Mouse (Mus musculus) bone marrow, adult 2 months (tissue): ENCODE results near the gene Gm136. TPM values are rescaled to one million over a fixed set of nuclear protein-coding genes. Genes with fewer than 3 reads are reported as not detected.

ENCODE experiments used
- H3K27ac ChIP-seq: fragments of 200-500 bp; 2 replicates; pipeline ENCODE4 v1.5.1; 2012; ENCODE audit warnings: low read depth, mild to moderate bottlenecking, control low read depth, inconsistent platforms, low read length; ENCODE audit not compliant: control insufficient read depth, poor library complexity, insufficient read depth
- H3K4me1 ChIP-seq: fragments of 200-500 bp; 2 replicates; pipeline ENCODE4 v1.6.1; 2011; ENCODE audit warnings: low read length; ENCODE audit not compliant: control insufficient read depth, insufficient read depth
- H3K4me3 ChIP-seq: fragments of 200-500 bp; replicated peaks from 2 replicates; pipeline ENCODE3; 2011; ENCODE audit warnings: mild to moderate bottlenecking, low read depth, low read length, control low read depth; ENCODE audit not compliant: control insufficient read depth
- CTCF ChIP-seq: fragments of 200-500 bp; IDR thresholded peaks from 2 replicates; pipeline ENCODE4 v1.5.1; 2011; ENCODE audit warnings: low read length, control low read depth; ENCODE audit not compliant: control insufficient read depth, insufficient read depth
- POLR2A ChIP-seq: fragments of 200-500 bp; IDR thresholded peaks from 2 replicates; pipeline ENCODE4 v1.6.1; 2011; ENCODE audit warnings: low read depth, mild to moderate bottlenecking, control low read depth, low read length, borderline replicate concordance; ENCODE audit not compliant: control insufficient read depth
- WGBS: fragments of 180-500 bp; shearing (Covaris S2); methylation state at CpG from one replicate; pipeline ENCODE4 v1.1.7; 2018; 5-methylcytosine and 5-hydroxymethylcytosine counted together
- polyA plus RNA-seq: library from polyadenylated mRNA; stranded (reverse); fragments of >200 nt; gene quantifications from 2 replicates; pipeline ENCODE4 v1.2.4, GENCODE M21; 2011; ENCODE audit warnings: low replicate concordance; ENCODE audit not compliant: missing spikeins, insufficient read depth, insufficient read length

The Gm136 gene
- polyA plus RNA-seq: not detected in 2 replicates

DNA sequence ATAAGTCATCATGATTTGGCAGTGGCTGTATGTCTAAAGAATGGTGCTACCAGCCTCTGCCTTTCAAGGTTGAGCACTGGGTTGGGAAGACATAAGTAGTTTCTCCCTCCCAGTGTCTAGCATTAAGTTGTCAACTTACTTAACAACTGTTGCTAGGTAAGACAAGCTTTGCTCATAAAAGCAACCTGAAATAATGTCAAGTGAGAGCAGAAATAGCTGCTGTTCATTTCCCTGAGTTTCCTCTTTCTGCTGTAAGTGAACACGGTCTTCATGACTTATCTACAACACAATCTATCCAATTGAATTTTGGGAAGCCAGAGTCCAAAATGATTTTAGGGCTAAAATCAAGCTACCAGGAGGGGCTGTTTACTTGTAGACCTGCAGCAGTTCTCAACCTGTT lies at the start of gene Gm136:
Gene Gm136 (minus strand): TSS at position 101 of the 400 bp plus-strand sequence.
- WGBS: 9% methylated on average over 1 of the region's 1 CpGs
- Histone ChIP-seq H3K4me3 (no peak within 1 kb of the TSS), H3K4me1 (no peaks in the 10 kb centered on the region), H3K27ac (no peak within 1 kb of the TSS)
- TF ChIP-seq POLR2A (no peak), CTCF (no peak)

DNA sequence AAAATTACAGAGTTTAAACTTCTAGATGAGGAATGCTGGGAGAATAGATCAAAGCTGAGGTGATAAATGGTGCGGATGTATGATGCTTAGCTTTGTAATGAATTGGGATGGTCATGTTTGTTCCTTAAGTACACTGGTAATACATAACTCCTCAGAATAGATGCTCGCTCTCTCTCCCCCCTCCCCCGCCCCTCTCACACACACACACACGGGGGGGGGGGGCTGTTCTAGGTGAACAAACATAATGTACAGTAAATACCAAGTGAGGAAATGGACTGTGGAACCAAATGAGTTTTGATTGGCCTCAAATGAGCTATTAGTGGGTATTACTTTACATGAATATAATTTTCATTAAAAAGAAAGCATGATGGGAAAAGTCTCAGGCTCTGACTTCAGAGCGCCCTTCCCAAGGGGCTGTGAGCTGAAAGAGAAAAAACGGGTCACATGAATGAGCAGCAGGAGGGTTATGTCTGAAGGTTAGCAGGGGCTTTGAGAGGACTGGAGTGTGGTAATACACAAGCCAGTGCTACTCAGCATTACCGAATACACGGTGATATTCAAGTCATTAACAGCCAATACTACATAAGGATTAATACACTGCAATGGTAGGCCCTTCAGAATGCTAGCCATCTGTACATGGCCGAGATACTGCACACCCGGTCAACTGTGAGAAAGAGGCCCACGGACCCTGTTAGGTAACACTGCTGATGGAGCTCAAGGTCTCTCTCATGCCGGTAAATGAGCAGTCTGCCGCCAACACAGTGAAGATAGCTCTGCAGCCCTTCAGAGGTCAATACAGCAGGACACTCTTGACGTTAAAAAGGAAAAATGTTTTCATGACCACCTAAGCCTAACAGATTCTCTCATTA lies 45.3 kb upstream of the Gm136 start:
- TF ChIP-seq CTCF: no peak
- TF ChIP-seq POLR2A: no peak
- Histone ChIP-seq H3K4me1 (no peaks in the 10 kb centered on the region; the same call in 1 of the 2 replicates), H3K4me3 (no peak overlapping the region), H3K27ac (no peak overlapping the region)
- 80% methylated on average over 14 of the region's 14 CpGs for WGBS

DNA sequence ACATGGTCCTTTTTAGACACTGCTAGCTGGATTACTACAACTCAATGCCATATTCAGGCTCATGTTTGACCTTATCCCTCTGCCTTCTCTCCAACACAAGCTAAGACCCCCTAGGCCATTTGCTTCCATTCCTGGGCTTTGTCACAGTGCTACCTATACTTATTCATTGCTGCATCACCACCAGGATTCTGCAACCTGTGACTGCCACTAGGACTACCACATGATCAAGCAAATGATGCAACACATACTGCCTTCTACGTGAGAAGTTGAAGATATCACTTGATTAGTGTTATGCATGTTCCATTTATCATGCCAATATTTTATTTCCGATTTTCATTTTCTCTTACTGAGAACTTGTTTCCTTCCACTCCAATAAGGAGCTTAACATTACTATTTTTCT lies 41.9 kb upstream of the Gm136 start:
- no peak overlapping the region for H3K27ac ChIP-seq
- no peak for TF ChIP-seq CTCF
- TF ChIP-seq POLR2A: no peak
- no peaks in the 10 kb centered on the region; the same call in 1 of the 2 replicates for H3K4me1 ChIP-seq
- 56% methylated on average over 2 of the region's 2 CpGs for WGBS
- no peak overlapping the region for H3K4me3 ChIP-seq

DNA sequence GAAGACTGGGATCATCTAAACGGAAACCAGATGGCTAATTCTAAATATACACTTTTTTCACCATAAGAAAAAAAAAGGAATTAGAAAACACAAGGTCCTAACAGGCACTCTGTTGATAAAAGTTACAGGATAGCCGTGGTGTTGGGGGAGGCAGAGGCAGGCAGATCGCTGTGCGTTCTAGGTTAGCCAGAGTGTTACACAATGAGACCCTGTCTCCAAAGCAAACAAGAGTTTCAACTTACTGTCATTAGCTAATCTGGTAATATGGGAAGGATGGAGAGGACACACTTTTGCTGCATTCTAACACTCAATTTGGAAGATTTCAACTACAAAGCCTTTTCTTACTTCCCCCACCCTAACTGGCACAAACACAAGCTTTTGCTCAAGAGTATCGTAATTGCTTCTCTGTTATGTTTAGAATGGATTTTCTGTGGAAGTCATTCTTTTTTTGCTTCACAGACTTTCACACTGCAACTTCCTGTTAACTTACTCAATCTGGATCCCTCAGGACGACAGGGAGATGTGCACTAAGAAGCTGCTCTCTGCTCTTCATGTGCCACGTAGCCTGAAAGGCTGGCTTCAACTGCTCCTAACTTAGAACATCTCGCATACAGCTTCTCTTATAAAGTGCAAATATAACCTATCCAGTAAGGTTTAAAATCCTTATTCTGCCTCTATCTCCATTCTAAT lies 41.4 kb upstream of the Gm136 start:
- H3K27ac ChIP-seq: no peak overlapping the region
- no peaks in the 10 kb centered on the region; the same call in 1 of the 2 replicates for H3K4me1 ChIP-seq
- TF ChIP-seq CTCF: no peak
- TF ChIP-seq POLR2A: no peak
- 57% methylated on average over 8 of the region's 8 CpGs for WGBS
- no peak overlapping the region for H3K4me3 ChIP-seq

GRCm38 (mm10) chr4:34796294-34796693 lies 40.2 kb upstream of the Gm136 start:
- WGBS: 85% methylated on average over 5 of the region's 5 CpGs
- H3K4me3 ChIP-seq: no peak overlapping the region
- H3K4me1 ChIP-seq: no peaks in the 10 kb centered on the region; the same call in 1 of the 2 replicates
- no peak overlapping the region for H3K27ac ChIP-seq
- TF ChIP-seq POLR2A: no peak

DNA sequence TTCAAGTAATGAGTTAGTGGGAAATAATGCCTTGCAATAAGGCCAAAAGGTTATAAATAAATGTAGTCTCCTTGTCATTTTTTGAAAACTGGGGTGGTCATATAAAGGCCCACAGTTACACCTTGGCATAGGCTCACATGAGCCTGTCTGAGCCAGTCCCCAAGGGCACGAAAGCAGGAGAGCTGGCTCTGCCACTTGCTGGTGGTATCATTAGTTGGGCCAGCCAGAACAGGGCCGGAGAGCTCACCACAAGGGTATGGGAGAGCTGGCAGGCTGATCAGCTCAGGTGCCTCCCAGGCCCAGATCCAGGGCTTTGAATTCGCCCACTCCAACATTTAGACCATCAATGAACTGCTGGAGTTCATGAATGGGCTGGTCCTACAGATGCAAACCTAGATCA lies 30.4 kb upstream of the Gm136 start:
- no peak overlapping the region for H3K27ac ChIP-seq
- TF ChIP-seq CTCF (no peak), POLR2A (no peak)
- H3K4me1 ChIP-seq: no peaks in the 10 kb centered on the region
- H3K4me3 ChIP-seq: no peak overlapping the region
- WGBS: 73% methylated on average over 3 of the region's 3 CpGs

DNA sequence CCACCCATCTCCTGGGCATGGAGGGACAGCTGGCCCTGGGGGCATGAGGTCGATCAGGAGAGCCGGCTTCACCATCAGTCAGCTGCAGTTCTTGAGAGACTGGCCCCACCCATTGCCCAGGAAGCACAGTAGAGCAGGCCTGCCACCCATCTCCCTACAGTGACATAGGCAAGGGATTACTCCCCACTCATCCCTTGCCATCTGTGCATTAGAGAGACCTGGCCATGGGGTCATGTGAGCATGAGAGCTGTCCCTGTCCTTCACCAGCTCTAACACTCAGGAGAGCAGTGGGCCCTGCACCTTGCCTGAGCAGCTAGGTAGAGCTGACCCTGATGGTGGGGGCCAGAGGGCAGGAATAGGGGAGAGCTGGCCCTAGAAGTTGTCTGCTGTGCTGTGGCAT lies 29.6 kb upstream of the Gm136 start:
- 71% methylated on average over 2 of the region's 2 CpGs for WGBS
- H3K4me3 ChIP-seq: no peak overlapping the region
- no peak overlapping the region for H3K27ac ChIP-seq
- TF ChIP-seq CTCF: no peak
- TF ChIP-seq POLR2A: no peak
- H3K4me1 ChIP-seq: no peaks in the 10 kb centered on the region

GRCm38 (mm10) chr4:34784865-34785264 lies 28.8 kb upstream of the Gm136 start:
- H3K4me1 ChIP-seq: no peaks in the 10 kb centered on the region
- no peak overlapping the region for H3K27ac ChIP-seq
- TF ChIP-seq CTCF (peak; percentile 46; the same call in 1 of the 2 replicates), POLR2A (no peak)
- no peak overlapping the region for H3K4me3 ChIP-seq
- 57% methylated on average over 5 of the region's 5 CpGs for WGBS
